Mouse (Mus musculus): ENCODE data around the gene Ak8.

GRCm38 (mm10) chr2:28653351-28653750, 46.6 kb upstream of the Ak8 start:
- TF ChIP-seq CTCF (IDR thresholded peaks at IDR 0.05) (no peak), POLR2A (IDR thresholded peaks at IDR 0.05; ENCODE audit: insufficient read depth, low read depth, low read length) (no peak)
